Mouse (Mus musculus) activated CD4-positive, CD25-positive, alpha-beta regulatory T cell, adult 4 months (primary cell): ENCODE data around the gene Grid2ip. TPM values are rescaled to one million over a fixed set of nuclear protein-coding genes. Genes with fewer than 3 reads are reported as not detected.

ENCODE experiments used
- ATAC-seq: one replicate; pipeline ENCODE4 v1.8.0; 2017
- polyA plus RNA-seq, 2 experiments: library from polyadenylated mRNA; unstranded; fragments of 100-300 nt; shearing (Covaris generic); gene quantifications; one replicate each; pipeline ENCODE4 v1.2.1; 2017

The Grid2ip gene
- not detected for polyA plus RNA-seq

DNA sequence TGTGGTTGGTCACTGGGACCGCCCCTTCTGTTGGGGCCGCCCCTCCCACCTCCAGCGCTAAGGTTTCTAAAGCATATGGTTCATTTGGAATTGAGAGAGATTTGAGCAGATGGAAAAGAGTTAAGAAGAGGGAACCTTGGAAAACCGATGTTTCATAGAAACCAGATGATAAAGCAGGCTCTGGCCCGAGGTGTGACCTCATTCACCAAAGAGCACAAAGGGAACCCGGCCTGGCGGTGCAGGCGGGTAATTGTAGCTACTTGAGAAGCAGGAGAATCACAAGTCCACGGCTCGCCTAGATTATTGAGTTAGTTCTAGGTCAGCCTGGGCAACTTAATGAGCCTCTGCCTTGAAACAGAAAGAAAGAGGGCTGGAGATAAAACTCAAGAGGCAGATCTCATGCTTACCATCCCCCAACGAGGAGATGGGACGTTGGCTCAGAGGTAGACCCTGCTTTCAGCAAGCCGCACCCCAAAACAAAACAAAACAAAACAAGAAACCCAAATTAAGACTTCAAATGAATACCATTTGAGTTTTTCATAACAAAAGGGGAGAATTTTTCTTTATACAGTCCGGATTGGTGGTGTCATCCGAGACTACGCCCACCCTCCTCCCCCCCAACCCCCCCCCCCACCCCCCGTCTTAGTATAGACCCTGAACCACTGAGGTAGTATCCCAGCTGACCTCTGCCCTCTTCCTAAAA lies at the start of gene Grid2ip:
Grid2ip (plus strand) TSS at position 653 of the 703 bp plus-strand sequence.
- ATAC-seq = no peak

DNA sequence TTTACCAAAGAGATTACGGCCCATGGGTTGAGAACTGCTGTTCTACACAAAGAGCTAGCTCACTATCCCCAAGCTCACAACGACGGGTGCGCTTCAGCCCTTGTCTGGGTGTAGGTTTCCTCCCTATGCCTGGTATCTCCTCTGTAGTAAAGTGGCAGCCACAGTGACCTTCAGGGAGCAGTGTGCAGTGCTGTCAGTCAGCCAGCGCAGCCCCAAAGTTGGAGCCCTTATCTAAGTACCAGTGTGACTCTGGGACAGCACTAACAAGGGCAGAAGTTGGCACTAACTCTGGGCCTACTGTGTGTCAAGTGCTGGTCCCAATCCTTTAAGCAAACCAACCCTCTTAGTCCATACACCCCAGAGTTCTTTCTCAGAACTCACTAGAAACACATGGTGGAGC lies 48.3 kb upstream of the Grid2ip start:
- no peak for ATAC-seq

DNA sequence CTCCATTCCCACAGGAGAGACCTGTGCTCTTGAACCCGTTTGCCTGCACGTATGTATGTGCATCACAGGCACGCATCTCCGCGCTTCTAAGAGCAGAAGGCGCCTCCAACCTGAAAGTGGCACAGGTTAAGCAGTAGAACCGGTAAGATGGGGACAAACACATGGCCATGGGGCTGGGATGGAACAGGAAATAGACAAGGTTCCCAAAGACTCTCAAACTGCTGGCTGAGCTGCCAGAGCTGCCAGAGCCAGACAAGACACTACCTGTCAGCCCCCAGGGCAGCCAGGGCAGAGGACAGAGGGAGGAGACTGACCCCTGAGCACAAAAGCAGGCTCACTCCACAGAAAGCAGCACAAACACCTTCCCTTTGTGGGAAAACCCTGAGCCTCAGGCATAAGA lies 47.2 kb upstream of the Grid2ip start:
- ATAC-seq = no peak

DNA sequence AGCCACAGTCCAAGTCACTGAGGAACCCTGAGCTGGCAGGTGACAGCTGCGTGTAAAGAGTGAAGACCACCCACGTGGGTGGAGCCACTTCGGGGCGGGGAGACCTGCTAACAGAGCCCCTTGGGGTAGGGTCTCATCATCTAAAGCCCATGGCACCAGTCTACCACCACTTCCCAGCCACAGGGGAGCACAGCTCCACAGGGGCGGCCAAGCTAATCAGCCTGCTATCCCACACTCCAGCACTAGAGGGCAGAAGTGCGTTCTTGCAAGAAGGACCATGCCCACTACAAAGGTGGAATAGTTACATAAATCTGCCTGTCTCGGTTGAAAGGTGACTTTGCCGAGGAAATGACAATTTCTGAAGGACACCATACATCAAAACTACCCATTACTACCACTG lies 45.3 kb upstream of the Grid2ip start:
- no peak for ATAC-seq

DNA sequence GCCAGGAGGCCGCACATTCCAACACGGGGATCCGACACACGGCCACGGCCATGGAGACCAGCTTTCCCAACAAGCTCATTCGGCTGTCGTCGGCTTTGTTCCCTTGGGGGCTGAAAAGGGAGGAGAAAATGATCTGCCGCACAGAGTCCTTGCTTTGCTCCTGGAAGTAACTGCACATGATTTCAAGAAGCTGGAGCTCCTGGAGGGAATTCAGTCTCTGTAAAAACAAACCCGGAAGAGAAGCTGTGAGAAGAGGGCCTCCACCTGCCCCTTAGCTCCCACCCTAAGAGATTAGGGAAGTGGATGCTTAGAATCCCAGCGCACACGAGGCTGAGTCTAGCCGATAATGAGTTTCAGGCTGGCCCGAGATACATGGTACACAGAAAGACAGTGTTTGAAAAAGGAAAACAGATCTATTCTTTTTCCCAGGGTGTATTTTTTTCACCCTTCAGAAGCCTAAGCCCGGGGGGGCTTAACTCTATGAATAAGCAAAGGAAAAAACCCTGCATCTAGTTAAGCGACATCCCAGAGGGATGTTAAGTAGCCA lies 42.9 kb upstream of the Grid2ip start:
- no peak for ATAC-seq

DNA sequence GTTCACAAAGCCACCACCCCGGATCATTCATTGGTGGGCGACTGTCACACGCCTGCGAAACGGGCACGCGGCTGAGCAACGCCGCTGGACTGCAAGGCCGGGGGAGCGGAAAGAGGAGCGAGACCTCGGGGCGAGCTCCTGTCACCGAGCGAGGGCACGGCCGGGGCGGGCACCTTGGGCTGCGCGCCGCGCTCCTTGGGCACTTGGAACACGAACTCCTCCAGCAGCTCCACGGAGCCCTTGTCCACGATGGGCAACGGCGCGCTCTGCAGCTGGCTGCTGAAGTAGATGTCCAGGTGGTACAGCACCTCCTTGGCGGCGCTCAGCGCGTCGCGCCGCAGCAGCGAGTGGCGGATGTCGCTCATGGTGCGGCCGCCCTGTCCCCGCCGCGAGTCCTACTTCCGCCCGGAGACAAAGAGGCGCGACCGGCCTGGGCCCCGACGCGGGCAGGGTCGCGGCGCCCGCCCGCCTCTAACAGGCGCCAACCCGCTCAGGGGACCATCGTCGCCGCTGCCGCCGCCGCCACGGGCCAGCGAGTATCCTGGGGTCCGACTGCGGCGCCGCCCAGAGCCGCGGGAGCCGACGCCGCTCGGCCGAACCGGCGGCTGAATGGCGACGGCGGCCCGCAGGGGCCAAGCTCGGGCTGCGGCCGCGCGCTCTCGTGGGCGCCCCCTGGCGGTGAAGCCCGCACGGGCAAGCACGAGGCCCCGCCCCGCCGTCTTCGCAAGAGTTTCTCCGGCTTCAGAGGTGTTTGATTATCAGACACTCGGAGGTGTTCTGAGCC lies 42.2 kb upstream of the Grid2ip start, which contains the start of gene E130309D02Rik:
E130309D02Rik (minus strand) TSS at position 631 of the 784 bp plus-strand sequence.
- peak; percentile 83 for ATAC-seq

DNA sequence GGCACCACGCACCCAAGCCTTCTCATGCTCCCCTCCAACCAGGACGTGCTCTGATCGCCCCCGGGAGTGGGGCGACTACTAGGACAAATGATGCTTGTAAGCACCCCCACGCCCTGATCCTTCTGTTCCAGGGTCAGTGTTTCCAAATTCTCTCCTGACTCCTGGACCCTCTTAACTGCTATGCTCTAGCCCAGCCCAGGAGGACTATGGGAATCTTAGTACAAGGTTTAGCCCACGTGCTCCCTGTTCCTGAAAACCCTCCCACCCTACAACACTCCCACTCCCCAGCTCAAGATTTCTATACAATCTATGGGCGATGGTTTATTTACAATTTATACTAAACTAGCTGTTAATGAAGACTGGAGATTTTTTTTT lies 41.6 kb upstream of the Grid2ip start:
- peak; percentile 13 for ATAC-seq

DNA sequence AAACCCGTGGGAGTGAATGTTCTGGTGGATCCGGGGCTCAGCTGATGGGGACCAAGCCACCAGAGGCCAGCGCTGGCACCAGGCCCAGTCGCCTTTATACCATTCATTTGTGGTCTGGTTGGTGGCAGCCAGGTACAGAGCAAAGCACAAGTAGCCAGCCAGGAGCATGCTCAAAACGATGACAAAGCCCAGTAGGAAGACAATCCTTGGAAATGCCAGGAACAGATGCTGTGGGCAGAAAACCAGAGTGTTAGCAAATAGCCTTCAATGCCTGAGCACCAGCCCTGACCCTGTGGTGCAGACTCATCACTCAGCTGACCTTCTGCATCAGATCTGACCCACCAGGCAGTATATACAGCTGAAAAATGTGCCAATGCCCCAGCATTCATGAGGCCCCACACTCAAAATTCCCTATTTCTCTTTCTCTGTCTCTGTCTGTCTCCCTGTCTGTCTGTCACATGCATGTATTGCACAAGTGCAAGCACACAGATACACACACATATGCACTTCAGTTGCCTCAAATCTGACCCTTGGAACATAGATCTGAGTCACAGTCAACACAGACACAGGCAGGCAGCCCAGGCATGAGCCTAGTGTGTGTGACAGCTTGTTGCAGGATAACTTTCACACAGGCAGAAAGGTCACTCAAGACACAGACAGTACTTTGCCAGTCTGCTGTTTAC lies 40.4 kb upstream of the Grid2ip start:
- no peak for ATAC-seq

DNA sequence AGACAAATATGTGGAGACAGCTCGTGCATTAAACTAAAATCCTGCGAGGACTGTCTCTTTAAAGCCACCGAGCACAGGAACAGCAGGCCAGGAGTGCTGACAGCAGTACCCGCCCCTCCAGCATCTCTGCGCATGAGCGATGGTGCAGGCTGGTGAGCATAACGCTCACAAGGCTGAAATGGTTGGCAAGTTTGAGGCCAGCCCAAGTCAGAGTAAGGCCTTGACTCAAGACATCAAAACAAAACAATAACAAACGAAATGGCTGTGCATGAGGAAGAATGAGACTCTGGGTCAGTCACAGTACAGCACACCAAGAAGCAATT lies 39.9 kb upstream of the Grid2ip start:
- no peak for ATAC-seq

DNA sequence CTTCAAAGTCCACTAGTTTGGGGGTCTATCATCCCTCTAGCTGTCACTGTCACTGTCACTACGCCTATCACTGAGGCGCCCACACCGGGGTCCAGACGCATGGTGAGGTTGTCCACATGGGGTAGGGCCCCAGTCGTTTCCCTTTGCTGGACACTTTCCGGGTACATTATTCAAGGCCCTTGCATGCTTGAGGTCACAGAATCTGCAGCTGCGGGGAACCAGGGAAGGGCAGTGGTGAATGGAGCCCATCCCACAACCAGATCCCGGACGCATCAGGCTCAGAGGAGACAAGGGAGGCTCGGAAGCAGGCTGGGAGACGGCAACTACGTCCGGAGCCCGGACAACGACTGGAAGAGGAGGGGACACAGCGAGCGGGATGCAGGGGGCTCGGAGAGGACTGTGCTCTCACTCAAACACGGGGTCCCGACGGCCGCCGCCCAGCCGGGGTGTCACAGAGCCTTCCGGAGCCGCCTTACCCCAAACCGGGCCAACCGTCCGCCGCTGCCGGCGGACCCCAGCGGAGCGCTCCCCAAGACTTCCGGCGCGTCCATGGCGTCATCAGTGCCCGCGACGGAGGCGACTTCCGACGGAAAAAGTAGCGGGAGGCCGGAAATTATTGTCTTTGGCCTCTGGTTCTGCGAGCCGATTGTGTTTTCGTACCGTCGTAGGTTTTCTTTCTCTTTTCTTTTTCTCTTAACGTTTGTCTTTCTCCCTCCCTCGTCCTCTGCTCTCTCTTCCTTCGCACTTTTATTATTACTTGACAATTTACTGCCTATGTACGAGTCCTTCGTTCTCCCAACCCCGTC lies 28.2 kb upstream of the Grid2ip start, which contains the start of gene Zdhhc4:
Zdhhc4 (minus strand) TSS at position 567 of the 806 bp plus-strand sequence.
- ATAC-seq = peak; percentile 89

DNA sequence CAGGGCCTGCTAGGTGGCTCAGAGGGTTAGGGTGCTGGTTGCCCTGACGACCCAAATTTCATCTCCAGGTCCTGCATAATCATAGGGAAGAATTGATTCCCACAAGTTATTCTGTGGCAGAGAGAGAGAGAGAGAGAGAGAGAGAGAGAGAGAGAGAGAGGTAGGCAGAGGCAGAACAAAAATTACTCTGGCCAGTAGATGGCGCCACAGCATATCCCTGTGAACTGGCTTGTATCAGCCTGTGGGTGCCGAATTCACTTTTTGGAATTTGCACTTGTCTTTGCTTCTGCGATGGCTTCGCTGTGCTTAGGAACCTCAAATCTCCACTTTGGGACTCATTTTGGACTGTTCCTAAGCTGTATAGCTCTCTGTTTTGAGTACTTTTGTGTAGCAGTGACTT lies 23.3 kb upstream of the Grid2ip start:
- peak; percentile 45 for ATAC-seq

DNA sequence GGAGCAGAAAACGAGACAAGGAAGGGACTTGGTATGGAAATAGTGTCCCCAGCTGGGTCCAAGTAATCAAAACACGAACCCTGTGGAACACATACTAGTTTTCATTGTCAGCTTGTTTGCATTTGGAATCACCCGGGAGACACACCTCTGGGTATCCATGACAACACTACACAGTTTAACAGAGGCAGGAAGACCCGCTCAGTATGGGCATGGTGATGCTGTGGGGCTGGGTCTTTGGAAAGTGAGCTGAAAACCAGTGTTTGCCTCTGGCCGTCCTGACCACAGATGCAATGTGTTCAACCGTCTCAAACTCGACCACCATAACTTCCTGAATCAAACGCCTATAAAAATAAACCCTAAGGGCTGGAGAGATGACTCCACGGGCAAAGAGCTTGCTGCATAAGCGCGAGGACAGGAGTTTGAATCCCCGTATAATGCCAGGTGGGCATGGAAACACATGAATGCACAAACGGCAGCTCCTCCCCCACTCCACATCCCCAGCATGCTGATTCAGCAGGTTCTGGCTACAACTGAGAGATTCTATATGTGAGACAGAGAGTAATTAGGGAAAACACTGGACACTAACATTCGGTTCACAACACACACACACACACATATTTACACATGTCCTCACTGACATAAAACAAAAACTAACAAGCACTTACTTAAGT lies 22.6 kb upstream of the Grid2ip start:
- ATAC-seq = no peak

DNA sequence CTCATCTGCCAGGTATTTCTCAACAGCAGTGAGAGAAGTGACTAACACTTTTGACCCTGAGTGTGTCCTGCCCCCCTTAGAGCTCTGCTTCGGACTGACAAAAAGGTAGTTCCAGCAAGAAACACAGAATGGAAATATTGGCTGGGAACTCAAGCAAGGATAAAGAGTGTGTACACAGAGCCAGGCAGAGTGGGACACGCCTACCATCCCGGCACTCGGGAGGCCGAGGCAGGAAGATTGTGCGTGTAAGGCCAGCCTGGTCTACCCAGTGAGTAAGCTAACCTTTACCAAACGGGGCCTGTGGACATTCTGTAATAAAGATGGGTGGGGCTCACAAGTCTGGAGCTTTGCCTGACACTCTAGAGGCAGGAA lies 22.1 kb upstream of the Grid2ip start:
- ATAC-seq = no peak

DNA sequence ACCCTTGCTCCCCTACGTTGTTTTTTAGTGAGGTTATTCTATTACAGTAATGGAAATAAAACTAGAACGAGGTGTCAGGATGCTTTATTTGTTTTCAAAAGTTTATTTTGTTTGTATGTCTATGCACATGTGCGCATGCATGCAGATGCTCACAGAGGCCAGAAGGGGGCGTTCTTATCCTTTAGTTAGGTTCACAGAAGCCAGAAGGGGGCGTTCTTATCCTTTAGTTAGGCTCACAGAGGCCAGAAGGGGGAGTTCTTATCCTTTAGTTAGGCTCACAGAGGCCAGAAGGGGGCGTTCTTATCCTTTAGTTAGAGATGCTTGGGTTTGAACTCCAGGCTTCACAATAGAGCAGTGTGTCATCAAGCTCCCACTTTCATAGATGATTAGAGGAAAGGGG lies 20.6 kb upstream of the Grid2ip start:
- ATAC-seq = no peak

DNA sequence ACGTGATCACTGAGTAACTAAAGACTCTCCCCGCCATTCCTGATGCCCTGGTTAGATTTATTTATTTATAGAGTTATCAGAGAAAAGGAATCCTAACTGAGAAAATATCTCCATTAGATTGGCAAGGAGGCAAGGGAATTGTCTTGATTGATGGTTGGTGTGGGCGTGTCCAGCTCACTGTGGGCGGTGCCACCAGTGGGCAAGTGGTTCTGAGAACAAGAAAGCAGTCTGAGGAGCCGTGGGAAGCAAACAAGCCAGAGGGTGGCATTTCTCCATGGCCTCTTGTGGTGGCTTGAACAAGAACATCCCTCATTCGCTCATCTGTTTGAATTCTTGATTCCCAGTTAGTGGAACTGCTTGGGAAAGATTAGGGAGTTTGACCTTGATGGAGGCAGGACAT lies 17.5 kb upstream of the Grid2ip start:
- no peak for ATAC-seq

DNA sequence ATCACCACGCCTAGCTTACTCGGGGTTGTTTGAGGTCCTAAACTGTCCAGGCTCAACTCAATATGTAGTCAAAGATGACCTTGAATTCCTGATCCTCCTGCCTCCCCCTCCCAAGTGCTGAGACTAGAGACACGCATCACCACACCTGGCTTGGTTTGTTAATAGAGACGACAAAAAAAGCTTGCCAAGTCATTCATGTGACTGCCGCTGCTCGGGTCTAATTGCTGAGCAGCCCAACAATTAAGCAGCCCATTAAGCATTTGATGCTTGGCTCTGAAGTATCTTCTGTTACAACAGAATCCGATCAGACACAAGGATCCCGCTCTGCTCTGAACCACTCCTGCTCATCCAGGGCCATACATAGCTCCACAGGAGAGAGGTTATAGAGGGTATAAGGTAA lies 10.8 kb upstream of the Grid2ip start:
- no peak for ATAC-seq

DNA sequence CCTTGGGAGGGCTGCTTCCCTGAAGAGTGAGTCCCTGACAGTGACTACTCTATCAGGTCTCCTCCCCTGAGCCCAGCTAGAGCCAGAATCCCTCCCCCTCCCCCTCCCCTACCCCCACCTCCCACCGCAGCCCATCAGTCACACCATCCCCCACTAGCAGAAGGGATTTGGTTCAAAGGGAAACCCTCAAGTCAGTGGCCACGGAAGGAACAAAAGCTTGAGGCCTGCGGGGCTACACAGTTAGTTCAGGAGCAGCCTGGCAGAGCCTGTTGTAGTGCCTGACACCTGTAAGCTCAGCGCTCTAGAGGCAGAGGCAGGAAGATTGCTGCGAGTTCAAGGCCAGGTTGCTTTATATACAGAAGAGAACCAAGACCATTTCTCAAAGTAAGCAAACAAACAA lies 1.1 kb upstream of the Grid2ip start:
- ATAC-seq = no peak

DNA sequence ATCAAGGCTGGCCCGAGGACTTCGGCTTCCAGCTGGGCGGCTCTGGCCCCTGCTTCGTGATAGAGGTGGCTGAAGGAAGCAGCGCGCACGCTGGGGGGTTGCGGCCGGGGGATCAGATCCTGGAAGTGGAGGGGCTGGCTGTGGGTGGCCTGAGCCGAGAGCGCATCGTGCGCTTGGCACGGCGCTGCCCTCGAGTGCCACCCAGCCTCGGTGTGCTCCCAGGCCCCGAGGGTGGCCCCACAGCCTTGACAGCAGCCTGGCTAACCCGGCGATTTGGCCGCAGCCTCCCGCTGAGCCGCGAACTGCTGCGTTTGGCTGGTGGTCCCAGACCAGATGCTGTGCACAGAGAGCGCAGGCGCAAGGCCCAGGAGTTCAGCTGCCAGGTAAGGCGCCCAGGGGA lies 426 bp downstream of the Grid2ip start:
- ATAC-seq = no peak

DNA sequence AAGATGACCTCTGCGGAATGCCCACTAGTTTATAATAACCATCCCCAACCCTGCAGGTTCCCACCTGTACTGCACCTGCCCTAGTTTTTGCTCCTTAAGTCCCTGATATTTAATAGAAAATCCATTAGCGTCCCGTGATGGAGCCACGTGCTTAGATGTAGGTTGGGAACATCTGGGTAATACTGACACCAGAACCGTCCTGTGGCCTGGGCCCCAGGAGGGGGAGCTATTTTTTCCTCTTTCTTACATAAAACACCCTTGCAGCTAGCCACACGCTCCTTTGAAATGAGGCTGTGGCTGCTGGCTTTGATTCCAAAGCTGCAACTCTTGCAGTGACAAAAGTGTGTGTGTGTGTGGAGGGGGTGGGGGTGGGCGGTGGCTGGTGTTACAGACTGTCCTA lies 2.1 kb downstream of the Grid2ip start:
- no peak for ATAC-seq

DNA sequence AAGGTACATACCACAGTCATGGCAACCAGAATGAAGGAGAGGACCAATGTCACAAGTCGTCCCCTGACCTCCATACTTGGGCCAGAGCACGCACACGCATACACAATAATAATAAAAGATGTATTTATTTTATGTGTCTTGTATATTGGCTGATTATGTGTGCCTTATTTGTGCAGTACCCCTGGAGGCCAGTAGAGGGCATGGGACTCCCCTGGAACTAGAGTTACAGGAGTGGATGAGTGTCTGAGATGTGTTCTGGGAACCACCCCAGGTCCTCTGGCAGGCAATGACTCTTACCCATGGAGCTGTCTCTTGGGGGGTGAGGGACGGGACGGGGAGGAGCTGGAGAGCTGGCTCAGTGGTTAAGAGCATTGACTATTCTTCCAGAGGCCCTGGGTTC lies 2.9 kb downstream of the Grid2ip start:
- no peak for ATAC-seq

DNA sequence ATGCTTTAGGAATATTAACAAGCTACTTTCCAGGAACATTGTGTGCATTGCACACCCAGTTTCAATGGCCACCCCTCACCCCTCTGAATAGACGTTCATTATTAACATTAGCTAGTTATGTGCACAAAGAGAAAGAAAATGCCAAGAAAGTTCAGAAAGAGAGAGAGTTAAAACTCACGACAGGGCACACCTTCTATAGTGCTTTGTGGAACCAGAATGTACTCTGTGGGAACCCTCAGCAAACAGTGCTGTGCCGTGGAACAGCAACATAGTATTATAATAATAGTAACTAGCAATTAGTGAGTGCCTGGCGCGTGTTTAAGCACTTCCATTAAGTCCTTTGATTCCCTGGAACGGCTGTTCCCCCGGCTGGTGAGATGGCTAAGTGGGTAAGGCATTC lies 4.3 kb downstream of the Grid2ip start:
- ATAC-seq = no peak
